Mouse (Mus musculus) spleen, postnatal 4 days (tissue): ENCODE data around the gene Plcd1.

Experiments used
- DNase-seq, 2 experiments: peaks; one replicate each; pipeline ENCODE4 v3.0.0; 2022; ENCODE audit warnings: low spot score in 2 of 2

Gene Plcd1

DNA sequence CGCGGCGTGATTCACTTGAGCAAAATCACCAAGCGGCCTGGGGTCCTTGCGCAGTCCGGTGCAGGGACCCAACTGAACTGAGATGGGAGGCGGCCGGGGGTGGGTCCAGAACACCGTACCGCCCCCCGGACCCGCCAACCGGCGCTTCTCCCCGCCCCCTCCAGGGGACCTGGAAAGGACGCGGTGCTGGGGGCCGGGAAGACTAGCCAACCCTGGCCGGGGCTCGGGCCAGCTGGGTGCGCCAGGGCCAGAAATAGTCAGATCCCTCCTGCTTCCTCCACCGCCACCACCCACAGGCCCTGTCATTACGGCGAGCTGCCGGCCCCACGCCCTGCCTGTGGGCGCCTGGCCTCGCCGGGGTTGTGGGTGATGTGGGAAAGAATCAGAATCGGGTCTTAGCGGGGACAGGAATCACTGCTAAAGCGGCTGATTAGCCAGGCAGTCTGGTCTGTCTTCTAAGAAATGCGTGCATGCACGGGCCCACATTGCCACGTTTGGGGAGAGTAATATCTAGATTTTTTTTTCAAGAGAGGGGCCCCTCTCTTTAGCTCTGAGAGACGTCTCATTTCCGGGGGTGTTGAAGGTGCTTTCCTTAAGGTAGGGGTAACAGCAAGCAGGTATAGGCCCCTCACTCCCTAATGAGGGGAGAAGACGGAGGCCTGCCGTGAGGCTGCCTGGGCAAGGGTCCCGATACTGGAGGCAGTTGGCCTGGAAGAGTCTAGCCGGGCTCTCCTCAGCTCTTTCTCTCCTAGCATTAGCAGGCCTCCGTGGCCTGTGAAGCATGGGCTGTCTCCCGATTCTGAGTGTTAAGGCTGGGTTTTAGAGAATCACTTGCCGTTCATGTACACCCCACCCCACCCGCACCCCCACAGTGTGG lies at the start of gene Plcd1:
Gene Plcd1, minus strand, starts transcription at position 84 of the 877 bp plus-strand sequence.
- peak in 1 of 2 experiments; percentile 42 for DNase-seq

DNA sequence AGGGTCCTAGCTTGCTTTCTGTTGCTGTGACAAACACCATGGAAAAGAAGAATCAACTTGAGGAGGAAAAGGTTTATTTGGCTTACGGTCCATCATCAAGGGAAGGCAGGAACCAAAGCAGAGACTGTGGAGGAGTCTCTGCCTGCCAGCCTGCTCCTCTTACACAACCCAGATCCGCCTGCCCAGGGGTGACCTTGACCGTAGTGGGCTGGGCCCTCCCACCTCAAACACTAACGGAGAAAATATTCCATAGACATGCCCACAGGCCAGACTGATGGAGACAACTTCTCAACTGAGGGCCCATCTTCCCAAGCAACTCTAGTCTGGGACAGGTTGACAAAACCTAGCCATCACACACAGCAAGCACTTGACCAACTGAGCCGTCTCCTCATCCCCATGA lies 48.8 kb upstream of the Plcd1 start:
- DNase-seq, result no peak

DNA sequence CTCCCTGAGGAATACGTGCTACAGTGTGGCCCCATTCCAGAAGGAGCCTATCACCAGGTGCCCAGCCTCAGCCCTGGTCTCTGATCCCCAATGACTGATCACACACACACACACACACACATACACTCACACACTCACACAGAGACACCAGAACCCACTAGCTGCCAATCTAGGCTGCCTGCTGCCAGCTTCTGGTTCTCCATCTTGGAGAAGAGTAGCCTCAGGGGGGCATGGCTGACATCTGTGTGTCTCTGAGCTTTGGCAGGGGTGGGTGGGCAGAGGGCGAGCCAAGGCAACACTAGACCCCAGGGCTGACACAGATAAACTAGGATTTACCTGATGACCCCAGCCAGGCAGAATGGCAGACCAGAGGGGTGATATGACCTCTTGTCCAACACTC lies 45.5 kb upstream of the Plcd1 start:
- no peak for DNase-seq

DNA sequence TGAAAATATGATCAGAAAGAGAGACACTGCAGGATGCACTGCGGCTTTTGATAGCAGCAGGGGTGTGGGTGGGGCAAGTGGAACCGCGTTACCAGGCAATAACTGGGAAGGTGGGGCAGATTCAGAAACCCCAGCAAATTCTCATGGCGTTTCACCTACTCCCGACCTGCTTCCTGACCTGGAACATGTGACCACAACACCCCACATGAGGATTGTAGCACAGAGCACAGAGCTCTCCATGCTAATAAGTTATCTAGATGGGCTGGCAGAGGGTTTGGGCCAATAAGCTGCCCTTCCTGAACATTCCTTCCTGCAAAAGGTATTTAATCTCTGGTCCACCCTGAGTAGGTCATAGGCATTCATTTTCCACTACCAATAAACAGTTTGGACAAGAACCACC lies 37.4 kb upstream of the Plcd1 start:
- DNase-seq, result no peak

- DNase-seq, result no peak
Measured at GRCm38 (mm10) chr9:119128436-119129181, 35.3 kb upstream of the Plcd1 start.

DNA sequence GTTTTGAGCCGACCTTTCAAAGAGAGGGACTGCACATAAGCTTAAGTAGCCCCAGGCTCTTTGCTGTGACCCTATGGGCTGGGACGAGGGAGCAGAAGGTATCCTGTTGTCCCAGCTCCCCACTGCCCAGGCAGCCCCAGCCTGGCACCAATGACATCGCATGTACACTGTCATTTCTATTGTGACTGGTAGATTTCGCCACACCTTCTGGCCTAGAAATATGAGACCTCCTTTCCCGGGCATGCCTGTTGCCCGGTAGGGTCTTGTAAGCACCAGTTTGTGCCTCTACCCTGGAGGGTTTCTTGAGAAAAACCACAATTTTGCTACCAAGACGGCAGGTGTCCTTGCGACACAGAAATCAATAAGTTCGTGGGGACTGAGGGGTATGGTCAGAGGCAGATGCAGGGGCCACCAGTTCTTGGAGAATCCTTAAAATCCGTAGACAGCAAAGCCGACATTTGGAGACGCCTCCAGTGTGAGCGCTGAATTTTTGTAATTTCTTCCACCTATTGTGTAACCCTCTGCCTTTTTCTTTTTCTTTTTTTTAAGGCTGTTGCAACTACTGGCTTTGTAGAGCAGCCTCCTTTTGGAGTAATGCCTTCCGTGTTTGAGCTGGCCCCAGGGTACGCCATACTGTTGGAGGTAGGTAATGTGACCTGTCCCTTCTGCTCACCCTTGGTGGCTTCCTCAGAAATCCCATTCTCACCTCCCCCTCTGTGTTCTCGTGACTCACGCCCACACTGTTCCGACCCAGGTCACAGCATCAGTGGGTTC lies 29.5 kb upstream of the Plcd1 start:
- no peak for DNase-seq

GRCm38 (mm10) chr9:119120168-119120560 lies 26.9 kb upstream of the Plcd1 start:
- no peak for DNase-seq

GRCm38 (mm10) chr9:119119409-119120167 lies 26.3 kb upstream of the Plcd1 start:
- no peak for DNase-seq

DNA sequence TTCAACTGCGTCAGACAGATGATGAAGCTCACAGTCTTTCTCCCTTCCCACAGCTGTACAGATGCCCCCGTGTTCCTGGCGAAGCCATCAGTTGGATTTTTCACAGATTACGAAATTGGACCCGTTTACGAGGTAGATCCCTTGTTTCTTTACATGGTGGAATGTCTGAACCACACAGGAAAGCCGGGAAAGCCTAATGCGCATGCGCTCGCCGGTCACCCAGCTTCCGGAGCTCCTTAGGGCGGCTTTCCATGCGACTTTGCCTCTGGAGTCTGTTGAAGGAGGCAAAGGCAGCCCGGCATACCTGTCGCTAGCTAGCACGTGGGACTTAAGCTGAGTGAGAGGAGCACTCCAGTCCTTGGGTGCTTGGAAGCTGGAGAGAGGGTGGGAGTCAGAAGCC lies 21.6 kb upstream of the Plcd1 start:
- no peak for DNase-seq

GRCm38 (mm10) chr9:119110640-119111039 lies 17.3 kb upstream of the Plcd1 start:
- no peak for DNase-seq

DNA sequence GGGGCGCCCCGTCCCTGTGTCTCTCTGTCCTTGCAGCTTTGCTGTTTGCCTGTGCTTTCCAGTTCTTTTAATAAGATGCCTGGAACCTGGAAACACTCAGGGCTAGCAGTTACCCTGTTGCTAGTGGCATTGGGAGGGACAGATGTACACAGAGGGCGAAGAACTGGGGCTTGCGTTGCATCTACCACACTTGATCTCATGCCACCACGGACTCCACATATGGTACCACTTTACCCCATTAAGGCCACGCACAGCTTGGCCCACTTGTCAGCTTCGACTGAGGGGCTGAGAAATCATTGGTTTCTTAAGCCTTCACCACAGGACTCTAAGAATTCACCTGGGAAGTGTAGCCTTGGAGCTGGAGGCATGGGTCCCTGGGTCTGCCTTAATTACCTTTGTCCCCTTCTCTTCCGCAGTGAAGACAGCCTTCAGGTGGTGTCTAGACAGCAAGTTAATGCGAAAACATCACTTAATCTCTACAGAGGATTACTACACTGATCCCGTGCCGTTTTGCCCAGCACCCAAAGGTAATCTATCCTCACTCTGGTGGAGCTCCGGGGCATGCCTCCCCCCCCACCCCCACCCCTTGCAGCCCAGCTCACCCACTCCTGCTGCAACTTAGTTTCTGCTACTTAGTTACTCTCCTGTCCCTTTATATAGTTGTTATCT lies 16.5 kb upstream of the Plcd1 start:
- no peak for DNase-seq

DNA sequence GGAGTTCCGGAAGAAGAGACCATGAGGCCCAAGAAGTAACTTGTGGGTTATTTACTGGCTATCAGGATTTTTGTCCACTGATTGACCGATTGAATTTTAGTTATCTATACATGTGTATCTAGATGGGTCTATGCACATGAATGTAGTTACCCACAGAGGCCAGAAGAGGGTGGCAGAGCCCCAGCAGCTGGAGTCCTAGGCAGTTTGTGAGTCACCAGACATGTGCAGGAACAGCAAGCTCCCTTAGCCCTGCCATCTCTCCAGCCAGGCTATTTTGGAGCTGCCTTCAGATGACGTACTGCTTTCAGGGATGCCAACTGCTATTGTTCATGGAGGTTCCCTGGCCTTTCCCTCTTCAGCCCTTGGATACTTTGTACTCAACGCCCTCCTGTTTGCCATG lies 14.3 kb upstream of the Plcd1 start:
- DNase-seq, result no peak

- DNase-seq, result no peak
Measured at GRCm38 (mm10) chr9:119102783-119103113, 9.4 kb upstream of the Plcd1 start.

GRCm38 (mm10) chr9:119101992-119102782 lies 8.9 kb upstream of the Plcd1 start, which contains the start of gene Dlec1:
Gene Dlec1 (plus strand): TSS chr9:119102478.
- DNase-seq, result peak in 1 of 2 experiments; percentile 25

GRCm38 (mm10) chr9:119100177-119100898 lies 7.0 kb upstream of the Plcd1 start:
- no peak for DNase-seq

GRCm38 (mm10) chr9:119094462-119095109 lies 1.3 kb upstream of the Plcd1 start:
- no peak for DNase-seq

DNA sequence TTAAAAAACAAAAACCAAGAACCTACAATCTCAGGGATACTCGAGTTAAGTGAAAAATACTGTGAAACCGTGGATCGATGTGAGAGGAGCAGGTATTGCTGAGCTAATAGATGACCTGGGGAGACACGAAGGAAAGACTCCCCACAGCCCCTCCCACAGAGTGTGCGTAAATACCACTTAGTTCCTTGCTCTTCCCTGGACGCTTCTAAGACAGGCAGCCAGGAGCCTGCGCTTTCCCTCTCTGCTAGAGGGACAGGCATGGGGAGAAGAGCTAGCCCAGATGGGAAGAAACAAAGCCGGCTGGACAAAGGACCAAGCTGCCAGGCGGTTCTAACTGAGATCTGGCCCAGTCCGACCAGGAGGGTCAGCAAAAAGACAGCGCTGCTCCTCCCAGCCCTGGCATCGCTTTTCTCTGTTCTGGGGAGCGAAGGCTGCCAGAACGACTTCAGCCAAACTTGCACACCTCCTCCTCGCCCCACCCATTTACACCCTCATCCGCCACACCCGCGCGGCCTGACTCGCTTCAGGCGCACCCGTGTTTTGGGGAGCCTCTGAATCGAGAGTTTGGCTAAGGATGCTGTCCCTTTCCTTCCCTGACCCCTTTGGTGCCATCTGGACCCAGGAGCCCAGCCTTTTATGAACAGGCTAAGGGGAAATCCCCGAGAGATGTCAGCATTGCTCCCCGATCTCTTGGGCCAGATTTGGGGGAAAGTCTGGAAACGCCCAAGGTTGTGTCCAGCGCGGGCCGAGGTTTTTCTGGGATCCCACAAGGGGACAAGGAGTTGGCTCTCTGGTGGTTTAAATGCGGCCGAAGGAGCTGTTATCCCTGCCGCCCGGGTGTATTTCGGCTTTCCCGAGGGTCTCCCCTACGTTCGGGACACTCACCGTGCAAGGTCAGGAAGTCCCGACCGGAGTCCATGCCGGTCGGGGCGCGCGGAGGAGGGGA lies 556 bp downstream of the Plcd1 start:
- no peak for DNase-seq
